ENCODE assay signal across 17 mouse cellular contexts in genomic region chr2:57304212-57304611, GRCm38 (mm10).
"Had no signal": no experiment of that assay in that cellular context is flagged by ENCODE, and none has a peak within 500 bp of the region (broad histone marks: within the 10 kb centered on the region; RNA-seq: fewer than 3 reads in every experiment).

No protein-coding gene starts in this region.

- H3K9me3 ChIP-seq: midbrain, embryonic 10.5 days; midbrain, embryonic 12.5 days; neural tube, embryonic 12.5 days had no signal

- H3K27ac ChIP-seq: liver, embryonic 14.5 days; midbrain, embryonic 10.5 days; midbrain, embryonic 12.5 days; neural tube, embryonic 12.5 days had no signal

- H3K9ac ChIP-seq: liver, embryonic 14.5 days; lung, embryonic 14.5 days; midbrain, embryonic 12.5 days; neural tube, embryonic 12.5 days had no signal

- H3K4me2 ChIP-seq: lung, embryonic 14.5 days; midbrain, embryonic 12.5 days; neural tube, embryonic 12.5 days had no signal

- H3K4me1 ChIP-seq: midbrain, embryonic 10.5 days; neural tube, embryonic 12.5 days had no signal

- H3K27me3 ChIP-seq: midbrain, embryonic 12.5 days; neural tube, embryonic 12.5 days had no signal

- H3K4me3 ChIP-seq: midbrain, embryonic 10.5 days; midbrain, embryonic 12.5 days; myocyte; neural tube, embryonic 12.5 days had no signal

- DNase-seq: lung, adult 18-20 months; lung, embryonic 14.5 days; lung, postnatal 10 days; lung, postnatal 4 days; retina, postnatal 1 day; right cerebral cortex, adult 18-20 months; right cerebral cortex, postnatal 25 days; right cerebral cortex, postnatal 4 days; spleen, adult 18-20 months; thymus, adult 18-20 months; thymus, postnatal 14 days; thymus, postnatal 36 days had no signal

- H3K36me3 ChIP-seq: midbrain, embryonic 12.5 days; neural tube, embryonic 12.5 days had no signal
